Mouse (Mus musculus) heart, embryonic 13.5 days (tissue): Measurements from ENCODE around the gene Acox3. TPM values are rescaled to one million over a fixed set of nuclear protein-coding genes. Genes with fewer than 3 reads are reported as not detected.

Source experiments
- ATAC-seq: fragments of 200-750 bp; cut with Nextera tagmentation; 2 replicates; pipeline ENCODE4 v1.8.0; 2017; ENCODE audit warnings: moderate TSS enrichment; ENCODE audit not compliant: insufficient number of reproducible peaks, low FRiP score, low TSS enrichment; ENCODE audit errors: extremely low read depth
- H3K27ac ChIP-seq: fragments of 300-500 bp; sonication (generic); replicated peaks from 2 replicates; pipeline ENCODE4 v1.5.1; 2015; ENCODE audit warnings: moderate library complexity, mild to moderate bottlenecking, inconsistent platforms
- H3K27me3 ChIP-seq: fragments of 300-500 bp; sonication (generic); replicated peaks from 2 replicates; pipeline ENCODE4 v1.6.1; 2015; ENCODE audit warnings: mild to moderate bottlenecking, inconsistent platforms
- H3K36me3 ChIP-seq: fragments of 300-500 bp; sonication (generic); 2 replicates; pipeline ENCODE4 v1.6.1; 2015; ENCODE audit warnings: mild to moderate bottlenecking, inconsistent platforms
- H3K4me1 ChIP-seq: fragments of 300-500 bp; sonication (generic); 2 replicates; pipeline ENCODE4 v1.6.1; 2015; ENCODE audit warnings: inconsistent platforms
- H3K4me2 ChIP-seq: fragments of 300-500 bp; sonication (generic); 2 replicates; pipeline ENCODE4 v1.6.1; 2015; ENCODE audit warnings: inconsistent platforms, mild to moderate bottlenecking, moderate library complexity
- H3K4me3 ChIP-seq: fragments of 300-500 bp; sonication (generic); 2 replicates; pipeline ENCODE4 v1.5.1; 2015; ENCODE audit warnings: moderate library complexity, mild to moderate bottlenecking, inconsistent platforms
- H3K9ac ChIP-seq: fragments of 300-500 bp; sonication (generic); 2 replicates; pipeline ENCODE4 v1.6.1; 2015; ENCODE audit warnings: inconsistent platforms, mild to moderate bottlenecking, moderate library complexity
- H3K9me3 ChIP-seq: fragments of 300-500 bp; sonication (generic); 2 replicates; pipeline ENCODE4 v1.6.1; 2016; ENCODE audit warnings: inconsistent platforms
- WGBS: fragments of 180-500 bp; shearing (Covaris S2); methylation state at CpG from one replicate; pipeline ENCODE4 v1.1.7; 2015; ENCODE audit warnings: mixed read lengths; 5-methylcytosine and 5-hydroxymethylcytosine counted together
- polyA plus RNA-seq: library from polyadenylated mRNA; unstranded; fragments of >200 nt; fragmentation: Nextera tagmentation; extraction: Ambion mirVana; gene quantifications from 2 replicates; pipeline ENCODE4 v1.2.1, GENCODE M21; 2015

Gene Acox3
- polyA plus RNA-seq, 1 experiment from 2014 or later = 8.6 TPM

DNA sequence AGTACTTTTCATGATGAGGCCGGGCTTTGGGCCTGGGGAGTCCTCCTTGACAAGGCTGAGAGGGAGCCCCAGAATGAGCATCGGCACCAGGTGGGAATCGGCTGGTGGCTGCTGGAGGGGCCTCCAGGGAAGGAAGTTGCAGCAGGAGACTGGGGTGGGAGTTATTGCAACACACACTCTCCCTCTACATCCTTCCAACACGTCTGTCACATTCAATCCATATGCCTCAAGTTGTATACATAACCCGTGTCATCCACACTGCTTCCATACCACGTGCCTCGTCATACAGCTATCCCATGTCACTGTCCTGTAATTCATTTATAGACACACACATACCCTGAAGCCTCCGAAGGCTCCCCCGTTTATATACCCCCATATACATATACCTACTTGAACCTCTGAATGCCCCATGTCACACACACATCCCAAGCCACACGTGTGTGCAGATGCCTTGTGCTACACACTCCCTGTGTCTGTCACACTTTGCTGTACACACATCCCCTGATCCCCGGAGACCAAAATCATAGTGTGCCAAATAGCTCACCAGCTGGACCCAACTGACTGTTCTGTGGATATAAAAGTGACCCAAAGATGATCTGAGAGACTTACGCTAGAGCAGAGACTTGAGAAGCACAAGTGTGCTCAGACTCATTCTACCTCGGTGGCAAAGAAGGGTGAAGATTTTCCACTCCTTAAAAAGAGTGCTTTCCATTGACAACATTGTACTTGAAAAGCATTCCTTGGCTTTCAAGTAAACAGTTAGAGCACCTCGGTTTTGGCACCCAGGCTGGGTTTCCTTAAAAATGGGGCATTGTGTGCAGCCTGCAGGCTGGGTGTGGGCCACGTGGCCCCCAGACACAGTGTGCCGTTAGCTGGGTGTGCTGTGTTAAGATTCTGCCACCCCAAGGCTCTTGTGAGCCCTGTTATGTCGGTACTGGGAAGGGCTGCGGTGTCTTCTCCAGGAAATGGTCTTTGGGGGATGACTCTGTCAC is 13.6 kb downstream of the Acox3 start:
- peaks cover 85% of the 10 kb centered on the region for H3K36me3 ChIP-seq
- 74% methylated on average over 18 of the region's 18 CpGs for WGBS
- no peak overlapping the region for H3K9ac ChIP-seq
- no peak overlapping the region for H3K27ac ChIP-seq
- ATAC-seq = no peak
- no peaks in the 10 kb centered on the region; the same call in 1 of the 2 replicates for H3K27me3 ChIP-seq
- H3K9me3 ChIP-seq = no peaks in the 10 kb centered on the region
- H3K4me3 ChIP-seq = no peak overlapping the region
- peaks cover 10% of the 10 kb centered on the region for H3K4me1 ChIP-seq
- no peak overlapping the region for H3K4me2 ChIP-seq

GRCm38 (mm10) chr5:35600233-35600632 is 17.4 kb downstream of the Acox3 start:
- Histone ChIP-seq H3K4me1 (peaks cover 10% of the 10 kb centered on the region), H3K27ac (no peak overlapping the region), H3K4me2 (no peak overlapping the region), H3K27me3 (peaks cover 3% of the 10 kb centered on the region; the same call in 1 of the 2 replicates), H3K4me3 (no peak overlapping the region), H3K9me3 (no peaks in the 10 kb centered on the region), H3K36me3 (peaks cover 69% of the 10 kb centered on the region), H3K9ac (no peak overlapping the region)
- no peak for ATAC-seq
- 53% methylated on average over 11 of the region's 11 CpGs for WGBS

DNA sequence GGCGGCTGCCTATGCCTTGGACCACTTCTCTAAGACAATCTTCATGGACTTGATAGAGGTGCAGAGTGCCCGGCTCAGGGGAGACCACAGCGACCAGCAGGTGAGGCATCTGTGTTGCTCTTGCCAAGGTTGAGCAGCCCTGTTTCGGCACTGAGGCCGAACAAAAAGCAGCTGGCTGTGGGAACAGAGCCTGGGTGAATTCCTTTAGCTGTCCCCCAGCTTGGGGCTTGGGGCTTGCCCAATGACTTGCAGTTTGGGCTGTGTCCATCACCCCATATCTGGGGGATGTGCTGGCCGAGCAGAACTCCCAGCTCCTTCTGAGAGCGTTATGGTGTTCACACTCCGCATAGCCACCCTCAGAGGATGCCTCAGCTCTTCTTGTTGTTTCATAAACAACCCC is 18.7 kb downstream of the Acox3 start:
- Histone ChIP-seq H3K27me3 (peaks cover 6% of the 10 kb centered on the region; the same call in 1 of the 2 replicates), H3K36me3 (peaks cover 73% of the 10 kb centered on the region), H3K9me3 (no peaks in the 10 kb centered on the region), H3K27ac (no peak overlapping the region), H3K4me1 (peaks cover 10% of the 10 kb centered on the region), H3K4me2 (no peak overlapping the region), H3K9ac (no peak overlapping the region), H3K4me3 (no peak overlapping the region)
- ATAC-seq = no peak
- WGBS = 88% methylated on average over 8 of the region's 8 CpGs

DNA sequence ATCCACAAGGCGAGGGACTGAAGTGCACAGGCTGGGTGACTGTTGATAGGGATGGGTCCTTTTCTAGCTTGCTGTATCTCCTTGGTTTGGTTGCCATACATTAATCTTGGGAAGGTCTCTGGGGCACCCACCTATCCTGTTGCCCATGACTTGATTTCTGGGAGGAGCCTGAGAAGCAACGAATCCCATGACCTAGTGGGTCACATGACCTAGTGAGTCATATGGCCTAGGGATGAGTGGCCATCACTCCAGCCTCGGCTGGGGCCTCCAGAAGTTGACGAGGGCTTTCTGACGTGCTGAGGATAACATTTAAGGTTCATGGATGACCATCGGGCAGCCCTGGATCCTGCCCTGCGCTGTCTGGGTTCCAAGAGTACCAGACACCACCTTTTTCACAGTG is 22.5 kb downstream of the Acox3 start:
- no peak overlapping the region for H3K4me3 ChIP-seq
- H3K27ac ChIP-seq = no peak overlapping the region
- WGBS = 74% methylated on average over 7 of the region's 7 CpGs
- no peaks in the 10 kb centered on the region for H3K9me3 ChIP-seq
- ATAC-seq = no peak
- peaks cover 40% of the 10 kb centered on the region for H3K36me3 ChIP-seq
- peaks cover 8% of the 10 kb centered on the region; the same call in 1 of the 2 replicates for H3K27me3 ChIP-seq
- peaks cover 40% of the 10 kb centered on the region for H3K4me1 ChIP-seq
- H3K4me2 ChIP-seq = no peak overlapping the region
- no peak overlapping the region for H3K9ac ChIP-seq

DNA sequence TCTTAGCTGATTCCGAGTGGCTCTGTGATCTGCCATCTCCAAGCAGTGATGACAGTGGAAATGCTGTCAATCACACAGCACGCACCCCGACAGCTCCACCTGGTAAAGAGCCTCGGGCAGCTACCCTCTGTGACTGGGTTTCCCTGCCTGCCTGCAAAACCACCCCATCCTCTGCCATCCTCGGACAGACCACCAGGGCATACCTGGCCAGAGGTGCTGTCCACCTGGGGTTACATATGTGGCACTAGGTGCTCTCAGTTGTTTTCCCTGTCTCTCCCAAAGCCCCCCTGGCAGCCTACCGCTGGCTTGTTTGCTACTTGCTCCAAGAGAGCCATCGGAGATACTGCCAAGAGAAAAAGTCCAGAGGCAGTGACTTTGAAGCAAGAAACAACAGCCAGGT is 24.0 kb downstream of the Acox3 start:
- WGBS = 78% methylated on average over 7 of the region's 7 CpGs
- Histone ChIP-seq H3K4me1 (peaks cover 46% of the 10 kb centered on the region), H3K9ac (0 out of 2 replicates have a peak overlapping the region, but pooled peaks have one; percentile 10), H3K4me2 (no peak overlapping the region), H3K36me3 (peaks cover 28% of the 10 kb centered on the region), H3K4me3 (no peak overlapping the region), H3K27me3 (peaks cover 16% of the 10 kb centered on the region; the same call in 1 of the 2 replicates), H3K9me3 (no peaks in the 10 kb centered on the region), H3K27ac (no peak overlapping the region; the same call in 1 of the 2 replicates)
- ATAC-seq = no peak

DNA sequence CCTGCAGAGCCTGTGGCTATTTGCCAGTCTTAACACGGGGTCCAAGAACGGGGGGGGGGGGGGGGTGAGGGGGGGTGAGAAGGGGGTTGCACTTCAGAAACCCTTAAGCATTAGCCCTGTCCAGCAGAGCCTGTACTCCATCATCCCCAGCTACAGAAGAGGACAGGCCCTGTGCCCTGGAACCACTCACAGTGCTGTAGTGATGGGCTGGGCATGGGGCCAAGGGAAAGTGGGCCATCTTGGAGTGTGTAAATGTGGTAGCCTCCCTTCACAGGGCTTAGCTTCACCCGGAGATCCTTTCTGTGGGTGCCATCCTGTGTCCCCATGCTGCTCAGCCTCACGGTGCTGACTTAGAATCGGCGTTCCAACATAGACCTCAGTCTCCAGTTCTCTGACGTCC is 24.9 kb downstream of the Acox3 start:
- H3K27ac ChIP-seq = peak overlapping the region; percentile 57; the same call in 1 of the 2 replicates
- no peak for ATAC-seq
- H3K36me3 ChIP-seq = peaks cover 23% of the 10 kb centered on the region
- H3K9ac ChIP-seq = no peak overlapping the region
- H3K4me1 ChIP-seq = peaks cover 46% of the 10 kb centered on the region
- H3K9me3 ChIP-seq = no peaks in the 10 kb centered on the region
- 49% methylated on average over 7 of the region's 7 CpGs for WGBS
- no peak overlapping the region for H3K4me3 ChIP-seq
- H3K27me3 ChIP-seq = peaks cover 17% of the 10 kb centered on the region
- H3K4me2 ChIP-seq = no peak overlapping the region

GRCm38 (mm10) chr5:35608559-35608958 is 25.7 kb downstream of the Acox3 start:
- 73% methylated on average over 5 of the region's 5 CpGs for WGBS
- Histone ChIP-seq H3K4me1 (peaks cover 46% of the 10 kb centered on the region), H3K9me3 (no peaks in the 10 kb centered on the region), H3K4me2 (no peak overlapping the region), H3K9ac (no peak overlapping the region), H3K27ac (no peak overlapping the region), H3K4me3 (no peak overlapping the region), H3K36me3 (peaks cover 22% of the 10 kb centered on the region), H3K27me3 (peaks cover 20% of the 10 kb centered on the region)
- no peak for ATAC-seq

DNA sequence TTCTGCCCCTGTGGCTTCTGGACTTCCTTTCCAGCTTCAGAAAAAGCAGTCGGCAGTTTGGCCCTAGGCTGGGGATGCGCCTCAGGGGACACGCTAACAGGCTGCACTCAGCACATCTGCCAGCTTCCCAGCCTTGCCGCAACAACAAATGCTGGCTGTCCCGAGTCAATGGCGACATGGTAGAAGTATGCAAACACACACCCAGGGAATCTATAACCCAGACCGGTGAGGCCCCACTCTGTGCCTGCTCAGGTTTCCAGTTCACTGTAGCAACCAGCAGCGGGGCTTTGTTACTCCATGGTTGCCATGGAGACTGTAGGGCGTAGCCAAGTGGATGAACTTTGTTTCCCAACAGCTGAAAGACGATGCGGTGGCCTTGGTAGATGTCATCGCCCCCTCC is 26.5 kb downstream of the Acox3 start:
- no peak overlapping the region for H3K4me2 ChIP-seq

DNA sequence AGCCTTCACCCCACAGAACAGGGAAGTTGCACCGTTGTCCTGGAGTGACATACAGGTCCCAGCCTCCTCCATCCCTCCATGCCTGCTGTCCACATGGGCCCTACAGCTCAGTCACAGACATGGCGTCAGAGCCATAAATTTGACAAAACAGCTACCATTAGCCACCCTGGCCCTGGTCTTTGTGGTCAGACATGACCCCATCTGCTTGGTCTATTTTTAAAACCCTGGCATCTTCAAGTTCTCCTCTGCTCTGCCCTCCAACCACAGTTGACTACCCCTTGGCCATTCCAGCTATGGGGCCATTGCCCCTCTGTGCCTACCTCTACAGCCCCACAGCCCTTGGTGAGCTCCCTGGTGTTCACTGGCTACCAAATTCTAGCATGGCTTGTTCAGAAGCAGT is 27.1 kb downstream of the Acox3 start:
- ATAC-seq = no peak
- WGBS = 68% methylated on average over 2 of the region's 2 CpGs
- Histone ChIP-seq H3K9me3 (no peaks in the 10 kb centered on the region), H3K4me3 (no peak overlapping the region), H3K4me2 (no peak overlapping the region), H3K4me1 (peaks cover 46% of the 10 kb centered on the region), H3K27me3 (peaks cover 22% of the 10 kb centered on the region), H3K9ac (no peak overlapping the region), H3K27ac (no peak overlapping the region), H3K36me3 (peaks cover 19% of the 10 kb centered on the region; the same call in 1 of the 2 replicates)

More for the DNA sequence above, 26.5 kb downstream of the Acox3 start:
- 42% methylated on average over 12 of the region's 12 CpGs for WGBS
- Histone ChIP-seq H3K36me3 (peaks cover 22% of the 10 kb centered on the region), H3K9ac (no peak overlapping the region), H3K4me1 (peaks cover 46% of the 10 kb centered on the region), H3K4me3 (no peak overlapping the region), H3K27ac (no peak overlapping the region), H3K9me3 (no peaks in the 10 kb centered on the region), H3K27me3 (peaks cover 20% of the 10 kb centered on the region)
- no peak for ATAC-seq

DNA sequence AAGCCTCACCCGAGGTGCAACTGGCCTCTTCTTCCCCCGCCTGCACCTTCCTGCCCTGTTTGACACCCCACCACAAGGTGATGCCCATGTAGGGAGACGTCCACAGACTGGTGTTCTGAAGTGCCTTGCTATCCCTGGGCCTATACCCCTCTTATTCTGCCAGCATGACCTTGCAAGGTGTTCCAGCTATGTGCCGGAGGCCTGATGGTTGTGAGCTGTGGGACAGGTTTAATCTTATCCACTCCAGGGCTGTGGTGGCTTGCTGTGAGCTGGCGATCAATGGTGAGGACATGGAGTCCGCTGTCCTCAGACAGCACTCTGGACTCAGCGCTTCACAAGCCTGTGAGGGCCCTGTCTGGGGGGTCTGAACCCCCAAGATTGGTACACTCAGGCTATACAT is 27.5 kb downstream of the Acox3 start:
- 76% methylated on average over 7 of the region's 7 CpGs for WGBS
- no peak for ATAC-seq
- Histone ChIP-seq H3K9me3 (no peaks in the 10 kb centered on the region), H3K27ac (no peak overlapping the region), H3K4me3 (no peak overlapping the region), H3K36me3 (peaks cover 15% of the 10 kb centered on the region; the same call in 1 of the 2 replicates), H3K9ac (no peak overlapping the region), H3K4me1 (peaks cover 46% of the 10 kb centered on the region), H3K4me2 (no peak overlapping the region), H3K27me3 (peaks cover 26% of the 10 kb centered on the region)

DNA sequence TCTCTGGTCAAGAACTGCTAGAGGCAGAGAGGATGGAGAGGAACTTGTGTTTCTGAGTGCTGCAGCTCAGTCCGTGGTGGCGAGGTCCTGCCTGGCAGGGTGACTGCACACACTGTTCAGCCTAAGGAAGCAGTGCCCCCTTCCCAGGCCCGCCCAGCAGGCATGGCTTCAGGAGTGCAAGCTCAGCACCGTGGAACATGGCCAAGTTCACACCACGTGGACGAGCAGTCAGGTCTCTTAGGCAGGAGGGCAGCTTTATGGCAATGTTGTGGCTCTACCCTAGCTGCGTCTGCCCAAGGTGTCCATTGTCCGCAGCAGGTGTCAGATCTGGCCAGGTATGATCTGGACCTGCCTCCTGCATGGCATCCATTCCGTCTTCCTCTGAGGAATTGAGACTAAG is 28.3 kb downstream of the Acox3 start:
- Histone ChIP-seq H3K27ac (no peak overlapping the region), H3K4me2 (no peak overlapping the region), H3K9ac (no peak overlapping the region), H3K4me1 (peaks cover 46% of the 10 kb centered on the region), H3K36me3 (peaks cover 8% of the 10 kb centered on the region; the same call in 1 of the 2 replicates), H3K27me3 (peaks cover 29% of the 10 kb centered on the region), H3K4me3 (no peak overlapping the region), H3K9me3 (no peaks in the 10 kb centered on the region)
- WGBS = 71% methylated on average over 9 of the region's 9 CpGs
- no peak for ATAC-seq
